Mouse (Mus musculus): ENCODE measurements around the gene Daam1. TPM values are rescaled to one million over a fixed set of nuclear protein-coding genes. Genes with fewer than 3 reads are reported as not detected.
A peak's percentile ranks its signal among the peaks of the same experiment; 100 is the strongest.

The Daam1 gene
- polyA plus RNA-seq, 1 experiment from 2014 or later = 5.0 TPM

DNA sequence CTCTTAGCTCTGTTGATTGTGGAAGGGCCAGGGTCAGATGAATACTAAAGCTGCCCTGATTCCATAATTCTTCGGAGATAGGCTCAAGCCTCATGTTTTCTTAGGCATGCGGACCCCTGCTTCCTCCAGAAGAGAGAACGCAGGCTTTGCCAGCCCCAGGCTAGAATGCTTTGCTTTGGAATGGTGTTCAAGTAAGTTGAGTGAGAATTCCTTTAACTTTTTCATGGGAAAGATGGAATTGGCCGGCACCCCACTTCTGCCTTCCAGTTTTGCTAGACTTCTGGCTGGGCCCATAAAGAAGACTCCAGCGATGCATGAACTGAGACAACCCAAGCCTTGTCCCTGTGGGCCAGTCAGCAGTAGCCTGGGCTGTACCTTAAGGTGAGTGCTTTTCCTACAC is 200.3 kb downstream of the Daam1 start:
- Histone ChIP-seq H3K9me3 (replicated peaks; ENCODE audit: low read length) (no peaks in the 10 kb centered on the region), H3K9ac (ENCODE audit: low read depth, low read length) (no peak overlapping the region), H3K4me2 (ENCODE audit: low read length) (no peak overlapping the region), H3K27ac (peak overlapping the region; percentile 31; the same call in 1 of the 2 replicates), H3K4me1 (replicated peaks; ENCODE audit: insufficient read depth, low read length) (no peaks in the 10 kb centered on the region), H3K36me3 (ENCODE audit: insufficient read depth, low read length) (no peaks in the 10 kb centered on the region), H3K4me3 (replicated peaks; ENCODE audit: low read depth, low read length) (no peak overlapping the region), H3K27me3 (ENCODE audit: insufficient read depth, low read length) (no peaks in the 10 kb centered on the region)
- 54% methylated on average over 5 of the region's 5 CpGs for WGBS
- TF ChIP-seq CTCF (IDR thresholded peaks at IDR 0.05; ENCODE audit: low read depth) = no peak
- ATAC-seq (replicated peaks; ENCODE audit: low FRiP score, low read depth) (no peak), DNase-seq (ENCODE audit: low spot score) (peak; percentile 57)

GRCm38 (mm10) chr12:72031794-72032193 is 200.9 kb downstream of the Daam1 start:
- TF ChIP-seq CTCF (IDR thresholded peaks at IDR 0.05; ENCODE audit: low read depth) = no peak
- ATAC-seq (replicated peaks; ENCODE audit: low FRiP score, low read depth) (no peak), DNase-seq (ENCODE audit: low spot score) (peak; percentile 35)
- Histone ChIP-seq H3K9me3 (replicated peaks; ENCODE audit: low read length) (no peaks in the 10 kb centered on the region), H3K4me2 (ENCODE audit: low read length) (no peak overlapping the region), H3K4me3 (replicated peaks; ENCODE audit: low read depth, low read length) (no peak overlapping the region), H3K27ac (no peak overlapping the region), H3K27me3 (ENCODE audit: insufficient read depth, low read length) (no peaks in the 10 kb centered on the region), H3K4me1 (replicated peaks; ENCODE audit: insufficient read depth, low read length) (no peaks in the 10 kb centered on the region), H3K36me3 (ENCODE audit: insufficient read depth, low read length) (no peaks in the 10 kb centered on the region), H3K9ac (ENCODE audit: low read depth, low read length) (no peak overlapping the region)
- 71% methylated on average over 6 of the region's 6 CpGs for WGBS

GRCm38 (mm10) chr12:72036097-72036661 is 205.3 kb downstream of the Daam1 start:
- H3K4me3 ChIP-seq (replicated peaks; ENCODE audit: low read depth, low read length) = no peak overlapping the region
- no peak for TF ChIP-seq CTCF (IDR thresholded peaks at IDR 0.05; ENCODE audit: low read depth)
- no peaks in the 10 kb centered on the region for H3K36me3 ChIP-seq (ENCODE audit: insufficient read depth, low read length)
- no peak overlapping the region for H3K27ac ChIP-seq
- no peak overlapping the region for H3K4me2 ChIP-seq (ENCODE audit: low read length)
- no peaks in the 10 kb centered on the region for H3K27me3 ChIP-seq (ENCODE audit: insufficient read depth, low read length)
- 79% methylated on average over 9 of the region's 9 CpGs for WGBS
- no peaks in the 10 kb centered on the region for H3K4me1 ChIP-seq (replicated peaks; ENCODE audit: insufficient read depth, low read length)
- no peak overlapping the region for H3K9ac ChIP-seq (ENCODE audit: low read depth, low read length)
- no peaks in the 10 kb centered on the region for H3K9me3 ChIP-seq (replicated peaks; ENCODE audit: low read length)
- no peak for DNase-seq (ENCODE audit: low spot score)
- no peak for ATAC-seq (replicated peaks; ENCODE audit: low FRiP score, low read depth)

DNA sequence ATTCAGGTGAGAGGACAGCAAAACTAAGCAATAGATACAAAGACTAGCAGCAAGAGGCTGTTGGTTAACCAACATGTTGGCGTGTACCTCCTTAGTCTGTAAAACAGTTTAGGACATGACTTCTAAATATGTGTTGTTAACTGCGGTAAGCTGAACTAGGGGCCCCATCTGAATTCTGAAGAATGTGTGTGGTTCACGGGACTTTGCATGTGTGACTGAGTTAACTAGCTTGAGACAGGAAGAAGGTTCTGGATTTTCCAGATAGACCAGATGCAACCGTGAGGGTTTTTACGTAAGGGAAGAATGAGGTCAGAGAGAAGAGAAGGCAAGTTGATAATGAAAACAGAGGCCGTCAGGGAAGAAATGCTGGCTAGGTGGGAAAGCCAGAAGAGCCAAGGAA is 206.2 kb downstream of the Daam1 start:
- Histone ChIP-seq H3K4me1 (replicated peaks; ENCODE audit: insufficient read depth, low read length) (no peaks in the 10 kb centered on the region), H3K9me3 (replicated peaks; ENCODE audit: low read length) (no peaks in the 10 kb centered on the region), H3K36me3 (ENCODE audit: insufficient read depth, low read length) (no peaks in the 10 kb centered on the region), H3K9ac (ENCODE audit: low read depth, low read length) (no peak overlapping the region), H3K27me3 (ENCODE audit: insufficient read depth, low read length) (no peaks in the 10 kb centered on the region), H3K4me2 (ENCODE audit: low read length) (no peak overlapping the region), H3K4me3 (replicated peaks; ENCODE audit: low read depth, low read length) (no peak overlapping the region), H3K27ac (no peak overlapping the region)
- no peak for TF ChIP-seq CTCF (IDR thresholded peaks at IDR 0.05; ENCODE audit: low read depth)
- ATAC-seq (replicated peaks; ENCODE audit: low FRiP score, low read depth) (no peak), DNase-seq (ENCODE audit: low spot score) (no peak)
- WGBS = 81% methylated on average over 6 of the region's 6 CpGs

DNA sequence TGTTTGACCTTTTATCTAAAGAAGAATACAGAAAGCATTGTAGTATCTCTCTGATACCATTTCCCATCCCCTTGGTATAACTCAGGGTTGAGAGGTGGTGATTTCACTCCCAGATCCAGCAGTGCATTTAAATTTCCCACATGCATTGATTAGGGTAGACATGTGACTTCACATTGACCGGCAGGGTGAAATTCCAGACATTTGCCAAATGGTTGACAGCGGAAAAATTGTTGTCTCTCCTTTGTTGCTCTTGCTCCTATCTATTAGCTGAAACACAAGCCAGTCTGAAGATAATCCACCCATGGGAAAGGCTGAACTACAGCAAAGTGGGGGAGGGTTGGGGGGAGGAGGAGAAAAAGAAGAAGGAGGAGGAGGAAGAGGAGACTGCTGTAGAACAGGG is 208.0 kb downstream of the Daam1 start:
- Histone ChIP-seq H3K4me1 (replicated peaks; ENCODE audit: insufficient read depth, low read length) (no peaks in the 10 kb centered on the region), H3K4me3 (replicated peaks; ENCODE audit: low read depth, low read length) (no peak overlapping the region), H3K4me2 (ENCODE audit: low read length) (no peak overlapping the region), H3K9me3 (replicated peaks; ENCODE audit: low read length) (no peaks in the 10 kb centered on the region), H3K9ac (ENCODE audit: low read depth, low read length) (no peak overlapping the region), H3K27ac (no peak overlapping the region), H3K36me3 (ENCODE audit: insufficient read depth, low read length) (no peaks in the 10 kb centered on the region), H3K27me3 (ENCODE audit: insufficient read depth, low read length) (no peaks in the 10 kb centered on the region)
- ATAC-seq (replicated peaks; ENCODE audit: low FRiP score, low read depth) = no peak
- TF ChIP-seq CTCF (IDR thresholded peaks at IDR 0.05; ENCODE audit: low read depth) = no peak
- WGBS = 80% methylated on average over 2 of the region's 2 CpGs
- no peak for DNase-seq (ENCODE audit: low spot score)

GRCm38 (mm10) chr12:72039501-72039900 is 208.6 kb downstream of the Daam1 start:
- no peaks in the 10 kb centered on the region for H3K36me3 ChIP-seq (ENCODE audit: insufficient read depth, low read length)
- H3K27me3 ChIP-seq (ENCODE audit: insufficient read depth, low read length) = no peaks in the 10 kb centered on the region
- ATAC-seq (replicated peaks; ENCODE audit: low FRiP score, low read depth) = no peak
- H3K4me2 ChIP-seq (ENCODE audit: low read length) = no peak overlapping the region
- no peak for TF ChIP-seq CTCF (IDR thresholded peaks at IDR 0.05; ENCODE audit: low read depth)
- H3K4me3 ChIP-seq (replicated peaks; ENCODE audit: low read depth, low read length) = no peak overlapping the region
- H3K9ac ChIP-seq (ENCODE audit: low read depth, low read length) = no peak overlapping the region
- no peaks in the 10 kb centered on the region for H3K9me3 ChIP-seq (replicated peaks; ENCODE audit: low read length)
- no peak for DNase-seq (ENCODE audit: low spot score)
- H3K4me1 ChIP-seq (replicated peaks; ENCODE audit: insufficient read depth, low read length) = no peaks in the 10 kb centered on the region
- H3K27ac ChIP-seq = no peak overlapping the region
- WGBS = 78% methylated on average over 8 of the region's 8 CpGs

DNA sequence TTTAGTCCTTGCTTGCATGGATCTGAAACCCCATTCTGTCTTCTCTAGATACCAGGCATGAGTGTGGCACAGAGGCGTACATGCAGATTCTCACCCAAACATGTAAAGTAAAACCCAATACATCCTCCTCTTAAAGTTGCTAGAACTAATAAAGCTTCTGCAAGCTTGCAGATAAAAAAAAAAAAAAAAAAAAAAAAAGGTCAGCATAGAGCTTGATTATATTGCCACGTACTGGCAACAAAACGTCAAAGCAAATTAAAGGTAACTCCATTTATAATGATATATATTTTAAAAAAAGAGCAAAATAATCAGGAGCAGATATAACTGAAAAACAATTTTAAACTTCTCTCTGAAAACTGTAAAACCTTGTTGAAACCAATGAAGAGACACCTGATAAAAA is 210.4 kb downstream of the Daam1 start:
- no peak for TF ChIP-seq CTCF (IDR thresholded peaks at IDR 0.05; ENCODE audit: low read depth)
- Histone ChIP-seq H3K4me1 (replicated peaks; ENCODE audit: insufficient read depth, low read length) (no peaks in the 10 kb centered on the region), H3K4me3 (replicated peaks; ENCODE audit: low read depth, low read length) (no peak overlapping the region), H3K4me2 (ENCODE audit: low read length) (no peak overlapping the region), H3K27me3 (ENCODE audit: insufficient read depth, low read length) (no peaks in the 10 kb centered on the region), H3K9me3 (replicated peaks; ENCODE audit: low read length) (no peaks in the 10 kb centered on the region), H3K9ac (ENCODE audit: low read depth, low read length) (no peak overlapping the region), H3K36me3 (ENCODE audit: insufficient read depth, low read length) (no peaks in the 10 kb centered on the region), H3K27ac (no peak overlapping the region)
- 88% methylated on average over 3 of the region's 3 CpGs for WGBS
- ATAC-seq (replicated peaks; ENCODE audit: low FRiP score, low read depth) (no peak), DNase-seq (ENCODE audit: low spot score) (no peak)

Other genes with a start within 250 kb of the Daam1 start
- 2.2 and 2.3 TPM in 2 replicates for gene Gpr135, start 240.0 kb downstream of the Daam1 start, polyA plus RNA-seq (2015; fragmentation: Nextera tagmentation; extraction: Ambion mirVana)